ENCODE assay signal across 11 mouse cellular contexts in the genomic region with DNA sequence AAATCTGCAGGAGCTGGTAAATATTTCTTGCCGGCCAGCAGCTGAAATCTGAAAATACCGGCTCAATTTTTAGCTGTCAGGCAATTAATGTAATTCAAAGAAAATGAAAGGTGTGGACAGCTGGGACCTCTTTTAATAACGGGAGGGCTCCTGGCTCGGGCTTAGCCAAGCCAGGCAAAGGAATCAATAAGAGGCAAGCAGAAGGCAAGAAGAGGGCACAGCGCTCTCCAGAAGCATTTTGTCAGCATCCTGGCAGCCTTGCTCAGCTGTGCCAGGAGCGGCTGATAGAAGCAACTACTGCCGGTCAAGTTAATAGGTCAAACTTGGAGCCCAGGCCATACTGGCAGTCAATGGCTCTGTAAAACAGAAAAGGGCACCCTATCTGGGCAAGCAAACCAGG.
"Had no signal": no experiment of that assay in that cellular context is flagged by ENCODE, and none has a peak within 500 bp of the region (broad histone marks: within the 10 kb centered on the region; RNA-seq: fewer than 3 reads in every experiment).

No protein-coding gene starts in this region.

- ATAC-seq: liver, embryonic 12.5 days had no signal

- DNase-seq: kidney, adult 9 months; kidney, postnatal 36 days; layer of hippocampus, adult 9-11 months; layer of hippocampus, postnatal 36 days; lung, postnatal 14 days; thymus, postnatal 4 days had no signal

- H3K4me1 ChIP-seq: limb, embryonic 15.5 days; liver, embryonic 12.5 days; lung, embryonic 15.5 days had no signal

- H3K27ac ChIP-seq: kidney, postnatal 0 days; limb, embryonic 15.5 days; liver, embryonic 12.5 days; lung, embryonic 15.5 days; stomach, postnatal 0 days had no signal

- H3K9ac ChIP-seq: limb, embryonic 15.5 days; liver, embryonic 12.5 days; lung, embryonic 15.5 days had no signal

- H3K4me2 ChIP-seq: limb, embryonic 15.5 days; liver, embryonic 12.5 days; lung, embryonic 15.5 days had no signal

- H3K36me3 ChIP-seq: limb, embryonic 15.5 days; liver, embryonic 12.5 days; lung, embryonic 15.5 days had no signal

- H3K27me3 ChIP-seq: limb, embryonic 15.5 days; liver, embryonic 12.5 days; lung, embryonic 15.5 days had no signal

- H3K9me3 ChIP-seq: limb, embryonic 15.5 days; liver, embryonic 12.5 days; lung, embryonic 15.5 days had no signal

- H3K4me3 ChIP-seq: limb, embryonic 15.5 days; liver, embryonic 12.5 days; lung, embryonic 15.5 days had no signal
